11 mouse cellular contexts compared by ENCODE assay signal in the genomic region with DNA sequence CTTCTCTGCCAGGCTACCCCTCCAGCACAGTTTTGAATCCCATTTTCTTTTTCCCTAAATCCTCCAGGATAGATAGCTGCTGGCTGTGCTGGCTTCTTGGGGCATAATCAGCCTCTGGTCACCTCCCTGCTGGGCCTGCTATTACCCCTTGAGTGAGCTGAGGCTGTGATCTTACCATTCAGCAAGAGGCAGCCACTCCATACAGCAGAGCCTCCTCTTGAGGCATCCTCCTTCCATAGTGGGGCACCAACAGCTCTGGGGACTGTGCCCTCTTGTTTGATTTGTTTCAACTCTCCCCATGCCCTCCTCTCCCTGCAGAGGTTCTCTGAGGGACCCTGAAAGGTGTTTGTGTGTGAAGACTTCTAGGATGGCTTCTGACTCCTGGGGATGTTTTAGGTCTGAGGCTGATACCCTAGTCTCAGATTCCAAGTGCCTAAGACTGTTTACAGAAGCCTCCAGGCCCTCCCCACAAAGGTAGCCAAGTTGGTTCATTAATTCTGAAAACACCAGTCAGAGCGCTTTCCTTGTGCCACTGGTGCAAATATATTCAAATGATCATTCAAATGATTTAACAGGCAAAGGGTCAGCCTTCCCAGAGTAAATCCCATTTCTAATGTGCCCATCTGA.
A peak's percentile ranks its signal among the peaks of the same experiment; 100 is the strongest.
DNase-seq lines count a peak whose midpoint lies in the region; ATAC-seq lines count a peak whose summit lies in the region.
"Had no signal": no experiment of that assay in that cellular context is flagged by ENCODE, and none has a peak within 500 bp of the region (broad histone marks: within the 10 kb centered on the region; RNA-seq: fewer than 3 reads in every experiment).

No protein-coding gene starts in this region.

- DNase-seq in kidney, adult 11 months: no peak
- no peak for DNase-seq in embryonic facial prominence, embryonic 10.5 days (ENCODE audit: low spot score)
- no peak for DNase-seq in midbrain, embryonic 14.5 days
- no peak for DNase-seq in spleen, adult 12 weeks (ENCODE audit: low spot score)
- DNase-seq in frontal cortex, postnatal 14 days (ENCODE audit: low spot score in 2 of 2): no peak

- H3K36me3 ChIP-seq in kidney, embryonic 14.5 days (ENCODE audit: control insufficient read depth, insufficient read depth, low read length): no peaks in the 10 kb centered on the region
- H3K36me3 ChIP-seq in embryonic facial prominence, embryonic 10.5 days (replicated peaks): no peaks in the 10 kb centered on the region
- no peaks in the 10 kb centered on the region for H3K36me3 ChIP-seq in forebrain, embryonic 16.5 days (ENCODE audit: control insufficient read depth, insufficient read depth)
- H3K36me3 ChIP-seq in midbrain, embryonic 14.5 days (ENCODE audit: control insufficient read depth, insufficient read depth, low read length): no peaks in the 10 kb centered on the region

- H3K4me1 ChIP-seq in kidney, embryonic 14.5 days (ENCODE audit: control insufficient read depth, insufficient read depth, low read length): peaks cover 20% of the 10 kb centered on the region
- peaks cover 26% of the 10 kb centered on the region for H3K4me1 ChIP-seq in embryonic facial prominence, embryonic 10.5 days
- peaks cover 24% of the 10 kb centered on the region for H3K4me1 ChIP-seq in forebrain, embryonic 16.5 days (replicated peaks; ENCODE audit: control insufficient read depth, insufficient read depth, low read length)
- H3K4me1 ChIP-seq in midbrain, embryonic 14.5 days (ENCODE audit: control insufficient read depth, insufficient read depth, low read length): peaks cover 34% of the 10 kb centered on the region

- no peak overlapping the region for H3K4me3 ChIP-seq in kidney, embryonic 14.5 days (ENCODE audit: low read length)
- H3K4me3 ChIP-seq in embryonic facial prominence, embryonic 10.5 days: peak overlapping the region; percentile 19; the same call in 1 of the 2 replicates
- H3K4me3 ChIP-seq in forebrain, embryonic 16.5 days (replicated peaks; ENCODE audit: low read length): no peak overlapping the region
- no peak overlapping the region for H3K4me3 ChIP-seq in midbrain, embryonic 14.5 days (replicated peaks; ENCODE audit: low read depth, low read length)
- H3K4me3 ChIP-seq: myocyte had no signal

- H3K4me2 ChIP-seq in kidney, embryonic 14.5 days (replicated peaks; ENCODE audit: low read depth, low read length): peak overlapping the region; percentile 34; the same call in 1 of the 2 replicates
- peak overlapping the region; percentile 40 for H3K4me2 ChIP-seq in forebrain, embryonic 16.5 days (ENCODE audit: low read length)
- 0 out of 2 replicates have a peak overlapping the region, but pooled peaks have one; percentile 2 for H3K4me2 ChIP-seq in midbrain, embryonic 14.5 days (ENCODE audit: low read length)

- 22% methylated on average over 1 of the region's 1 CpGs for WGBS in kidney, embryonic 14.5 days
- 24% methylated on average over 1 of the region's 1 CpGs for WGBS in embryonic facial prominence, embryonic 10.5 days
- WGBS in forebrain, embryonic 16.5 days: 0% methylated on average over 1 of the region's 1 CpGs
- 3% methylated on average over 1 of the region's 1 CpGs for WGBS in midbrain, embryonic 14.5 days

- H3K27ac ChIP-seq in kidney, embryonic 14.5 days (ENCODE audit: low read depth, low read length): no peak overlapping the region; the same call in 1 of the 2 replicates
- H3K27ac ChIP-seq in embryonic facial prominence, embryonic 10.5 days (replicated peaks): peak overlapping the region; percentile 54; the same call in 1 of the 2 replicates
- H3K27ac ChIP-seq in forebrain, embryonic 16.5 days (ENCODE audit: low read length): peak overlapping the region; percentile 75
- peak overlapping the region; percentile 89 for H3K27ac ChIP-seq in midbrain, embryonic 14.5 days (replicated peaks; ENCODE audit: low read depth, low read length)

- ATAC-seq in kidney, embryonic 14.5 days (ENCODE audit: low FRiP score, low TSS enrichment): no peak; the same call in 1 of the 2 replicates
- ATAC-seq in forebrain, embryonic 16.5 days: peak; percentile 47; the same call in 1 of the 2 replicates
- ATAC-seq in midbrain, embryonic 14.5 days (ENCODE audit: low FRiP score, low TSS enrichment): peak; percentile 18; the same call in 1 of the 2 replicates
- no peak for ATAC-seq in monocyte, adult 5-6 weeks (replicated peaks; ENCODE audit: insufficient number of reproducible peaks, low FRiP score, low TSS enrichment, poor library complexity, severe bottlenecking)

- no peak overlapping the region; the same call in 1 of the 2 replicates for H3K9ac ChIP-seq in kidney, embryonic 14.5 days (ENCODE audit: low read depth, low read length)
- H3K9ac ChIP-seq in forebrain, embryonic 16.5 days (replicated peaks; ENCODE audit: low read depth, low read length): peak overlapping the region; percentile 15; the same call in 1 of the 2 replicates
- H3K9ac ChIP-seq in midbrain, embryonic 14.5 days (replicated peaks; ENCODE audit: low read length): no peak overlapping the region
- H3K9ac ChIP-seq: lung, embryonic 14.5 days had no signal

- H3K27me3 ChIP-seq in kidney, embryonic 14.5 days (ENCODE audit: control insufficient read depth, insufficient read depth, low read length): no peaks in the 10 kb centered on the region
- 0 out of 2 replicates have a peak, but pooled peaks cover 7% of the 10 kb centered on the region for H3K27me3 ChIP-seq in embryonic facial prominence, embryonic 10.5 days (replicated peaks; ENCODE audit: low read depth, poor library complexity, severe bottlenecking)
- H3K27me3 ChIP-seq in forebrain, embryonic 16.5 days (replicated peaks; ENCODE audit: control insufficient read depth, insufficient read depth, low read length): no peaks in the 10 kb centered on the region
- H3K27me3 ChIP-seq in midbrain, embryonic 14.5 days (ENCODE audit: control insufficient read depth, insufficient read depth, low read length): no peaks in the 10 kb centered on the region
- H3K27me3 ChIP-seq: CH12.LX had no signal

- H3K9me3 ChIP-seq in kidney, embryonic 14.5 days (ENCODE audit: control insufficient read depth, low read length): no peaks in the 10 kb centered on the region
- no peaks in the 10 kb centered on the region for H3K9me3 ChIP-seq in embryonic facial prominence, embryonic 10.5 days
- H3K9me3 ChIP-seq in forebrain, embryonic 16.5 days (ENCODE audit: control insufficient read depth, low read length): no peaks in the 10 kb centered on the region
- no peaks in the 10 kb centered on the region for H3K9me3 ChIP-seq in midbrain, embryonic 14.5 days (ENCODE audit: control insufficient read depth, low read length)

Comparison
In these comparisons a context has a peak if more than half of its experiments do, and no peak if none do; other contexts are left out.
1. ATAC-seq: peak in forebrain, embryonic 16.5 days (single experiment) and midbrain, embryonic 14.5 days (single experiment); none in kidney, embryonic 14.5 days (single experiment) and monocyte, adult 5-6 weeks (single experiment).
2. Peak in every context shown above with its lines, with median percentiles within 50 percentile points of each other: H3K4me2 ChIP-seq.